Mouse (Mus musculus) thymus, postnatal 36 days (tissue): Measurements from ENCODE around the gene Wwox.

Source experiments
- DNase-seq, 2 experiments: peaks; one replicate each; pipeline ENCODE4 v3.0.0; 2022; ENCODE audit warnings: mixed read lengths in 2 of 2

Gene Wwox

DNA sequence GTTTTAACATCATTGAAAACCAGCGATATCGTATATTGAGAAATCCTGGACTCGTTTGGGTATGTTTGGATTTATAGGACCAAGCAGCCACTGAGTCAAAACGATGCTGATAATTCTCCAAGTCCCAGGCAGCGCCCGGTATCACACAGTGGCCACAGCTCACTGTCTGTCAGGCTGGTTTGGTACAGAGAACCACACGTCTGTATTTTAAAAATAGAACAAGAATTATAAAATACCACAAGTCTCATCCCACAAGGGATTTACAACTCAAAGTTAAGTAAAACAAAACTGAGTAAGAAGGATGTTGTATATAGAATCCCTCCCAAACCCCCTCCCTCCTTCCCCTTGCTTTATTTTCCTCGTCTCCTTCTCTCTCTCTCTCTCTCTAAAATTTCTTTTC, 108.9 kb downstream of the Wwox start:
- no peak for DNase-seq

DNA sequence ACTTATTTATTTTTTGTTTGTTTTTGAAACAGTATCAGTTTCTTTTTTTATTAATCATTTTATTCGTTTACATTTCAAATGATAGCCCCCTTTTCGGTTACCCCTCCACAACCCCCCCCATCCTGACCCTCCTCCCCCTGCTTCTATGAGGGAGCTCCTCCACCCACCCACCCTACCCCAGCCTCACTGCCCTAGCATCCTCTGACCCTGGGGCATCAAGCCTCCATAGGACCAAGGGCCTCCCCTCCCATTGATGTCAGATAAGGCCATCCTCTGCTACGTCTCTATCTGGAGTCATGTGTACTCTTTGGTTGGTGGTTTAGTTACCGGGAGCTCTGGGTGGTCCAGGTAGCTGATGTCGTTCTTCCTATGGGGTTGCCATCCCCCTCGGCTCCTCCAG, 109.4 kb downstream of the Wwox start:
- no peak for DNase-seq

DNA sequence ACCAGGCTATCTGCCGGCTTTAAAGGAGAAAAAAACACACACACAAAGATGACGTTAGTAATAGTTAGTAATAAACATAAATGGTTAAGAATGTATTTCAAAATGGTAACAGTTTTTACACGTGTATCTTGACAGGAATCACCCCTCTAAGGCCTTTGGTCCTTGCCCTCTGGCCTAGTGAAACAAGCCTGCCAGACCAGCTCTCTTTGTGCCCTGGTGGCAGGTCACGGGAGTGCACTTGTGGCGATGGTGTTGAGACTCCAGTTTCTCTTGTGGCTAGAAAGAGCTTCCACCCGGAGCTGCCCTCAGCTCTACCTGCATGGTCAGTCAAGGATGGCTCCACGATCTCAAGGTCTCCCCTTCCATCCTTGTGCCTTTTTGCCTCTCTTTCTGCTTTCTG, 110.6 kb downstream of the Wwox start:
- peak; percentile 16 to 18 for DNase-seq

DNA sequence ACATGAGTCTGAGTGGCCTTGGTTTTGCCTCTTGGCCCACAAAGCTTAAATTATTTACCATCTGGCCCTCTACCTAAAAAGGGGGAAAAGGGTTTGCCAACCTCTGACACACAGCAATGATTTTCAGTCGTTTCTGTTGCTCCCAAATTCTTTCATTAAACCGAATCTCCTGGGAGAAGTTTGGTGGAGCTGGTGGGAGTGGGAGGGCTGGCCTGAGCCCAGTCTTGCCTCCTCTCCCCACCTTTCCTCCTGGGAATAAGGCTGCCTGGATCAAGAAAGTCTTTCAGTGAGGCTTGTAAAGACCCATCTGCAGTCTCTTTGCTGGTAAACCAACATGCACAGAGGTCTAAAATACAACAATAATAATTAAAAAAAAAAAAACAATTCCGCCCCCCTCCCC, 113.2 kb downstream of the Wwox start:
- no peak for DNase-seq

DNA sequence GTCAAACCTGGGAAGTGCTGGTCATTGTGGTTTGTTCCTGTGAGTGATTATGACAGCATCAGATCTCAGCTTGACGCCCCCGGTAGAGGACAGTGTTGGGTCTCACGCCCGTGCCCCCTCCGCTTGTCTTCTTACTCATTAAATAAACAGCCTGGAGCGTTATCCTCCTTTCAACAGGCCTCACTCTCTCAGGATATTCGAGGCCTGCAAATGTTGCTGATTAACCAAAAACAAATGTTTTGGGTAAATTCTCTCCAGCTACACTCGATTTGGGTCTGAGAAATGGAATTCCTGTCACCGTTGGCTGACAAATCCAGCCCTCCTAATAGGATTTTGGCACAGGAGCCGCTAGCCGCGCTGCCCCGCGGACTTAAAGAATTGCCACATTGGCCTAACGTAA, 115.5 kb downstream of the Wwox start:
- DNase-seq = no peak

DNA sequence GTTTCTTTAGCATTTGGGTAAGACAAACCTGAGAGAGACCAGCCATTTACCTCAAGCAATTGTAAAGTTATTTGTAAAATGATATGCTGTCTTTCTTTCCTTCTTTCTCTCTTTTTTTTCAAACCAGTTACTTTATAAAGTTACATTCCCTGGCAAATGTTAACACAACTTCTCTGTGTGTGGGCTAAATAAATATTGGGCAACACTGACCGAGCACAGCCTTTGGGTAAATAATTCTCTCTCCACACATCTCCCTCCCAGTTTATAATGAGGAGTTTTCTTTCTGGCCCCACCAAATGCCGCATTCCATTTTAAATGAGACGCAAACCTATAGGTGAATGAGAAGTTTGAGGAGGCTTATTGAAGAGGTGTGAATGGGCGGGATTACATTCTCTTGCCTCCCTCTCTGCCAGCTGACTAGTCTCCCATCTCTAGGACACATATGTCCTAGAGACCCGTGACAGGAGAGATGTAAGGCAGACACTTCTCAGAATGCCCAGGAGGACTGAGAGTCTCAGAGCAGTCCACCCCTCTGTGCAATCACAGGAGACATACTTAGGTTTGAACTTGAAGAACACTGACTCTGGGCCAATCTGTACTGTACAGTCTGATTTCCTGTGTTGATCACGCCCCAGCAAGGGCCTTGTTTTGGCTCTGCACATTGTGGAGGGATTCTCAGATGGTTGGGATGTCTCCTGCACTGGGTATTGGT, 116.2 kb downstream of the Wwox start:
- DNase-seq = no peak

DNA sequence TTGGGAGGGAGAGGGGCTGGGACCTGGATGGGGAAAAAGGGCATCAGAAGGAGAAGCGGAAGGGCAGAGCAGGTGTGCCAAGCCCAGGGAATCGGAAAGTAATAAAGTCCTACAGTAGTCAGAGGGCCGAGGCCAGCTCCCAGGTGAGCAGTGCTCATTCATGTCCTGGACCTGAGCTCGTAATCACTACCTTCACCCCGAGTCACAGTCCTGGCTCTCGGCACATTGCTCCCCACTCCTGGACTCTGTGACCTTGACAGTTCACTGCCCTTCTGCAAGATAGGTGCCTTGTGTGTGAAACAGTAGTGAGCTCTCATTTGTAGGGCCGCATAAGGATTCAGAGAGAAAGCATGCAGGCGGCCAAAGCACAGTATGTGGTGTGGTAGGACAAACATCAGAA, 121.7 kb downstream of the Wwox start:
- DNase-seq = no peak

DNA sequence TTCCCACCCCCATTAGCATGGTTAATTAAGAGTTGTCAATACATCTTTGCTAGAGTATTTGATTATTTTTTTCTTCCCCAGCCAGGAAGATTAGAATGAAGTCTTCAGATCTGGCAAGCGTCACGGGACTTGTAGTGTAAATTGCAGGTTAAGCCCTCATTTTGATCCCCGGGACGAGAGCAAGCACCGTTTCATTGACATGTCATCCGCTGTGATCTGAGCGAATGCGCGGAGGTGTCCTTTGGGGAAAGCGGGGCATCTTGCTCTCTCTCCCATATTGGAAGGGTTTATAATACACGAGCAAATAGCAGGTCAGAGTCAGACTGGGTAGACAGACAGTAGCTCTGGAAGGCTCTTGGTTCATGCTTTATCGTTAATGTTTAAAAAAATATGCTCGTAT, 123.0 kb downstream of the Wwox start:
- no peak for DNase-seq

DNA sequence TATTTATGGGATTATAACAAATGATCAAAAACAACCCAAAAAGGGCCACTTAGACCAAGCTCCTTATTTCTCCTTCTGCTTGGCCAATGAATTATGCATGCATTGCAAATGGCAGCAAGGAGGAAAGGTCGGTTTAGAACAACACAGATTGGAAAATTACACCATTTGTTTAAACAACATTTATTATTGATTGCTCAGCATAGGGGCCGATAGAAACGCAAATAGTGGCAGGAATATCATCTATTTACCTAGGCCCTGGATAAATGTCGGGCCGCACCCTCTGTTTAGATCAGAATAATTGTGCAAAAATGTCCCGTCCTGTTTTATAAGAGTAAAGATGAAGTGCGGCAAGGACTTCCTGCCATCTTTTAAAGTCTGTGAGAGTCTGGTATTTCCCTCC, 123.9 kb downstream of the Wwox start:
- DNase-seq = no peak

DNA sequence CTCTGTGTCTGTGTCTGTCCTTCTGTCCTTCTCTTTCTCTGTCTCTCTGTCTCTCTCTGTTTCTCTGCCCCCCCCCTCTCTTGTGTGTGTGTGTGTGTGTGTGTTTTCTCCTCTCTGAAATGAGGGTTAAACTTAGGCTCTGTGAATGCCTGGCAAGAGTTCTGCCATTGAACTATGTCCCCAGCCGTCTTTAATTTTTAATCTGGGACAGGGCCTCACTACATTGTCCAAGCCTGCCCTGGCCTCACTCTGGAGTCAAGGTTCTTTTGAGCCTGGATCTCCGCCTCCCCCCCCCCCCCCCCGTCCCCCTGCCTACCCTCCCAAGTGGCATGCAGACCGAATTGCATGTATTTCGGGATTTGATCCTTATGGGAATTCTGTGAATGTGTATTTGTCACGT, 124.6 kb downstream of the Wwox start:
- DNase-seq = no peak

DNA sequence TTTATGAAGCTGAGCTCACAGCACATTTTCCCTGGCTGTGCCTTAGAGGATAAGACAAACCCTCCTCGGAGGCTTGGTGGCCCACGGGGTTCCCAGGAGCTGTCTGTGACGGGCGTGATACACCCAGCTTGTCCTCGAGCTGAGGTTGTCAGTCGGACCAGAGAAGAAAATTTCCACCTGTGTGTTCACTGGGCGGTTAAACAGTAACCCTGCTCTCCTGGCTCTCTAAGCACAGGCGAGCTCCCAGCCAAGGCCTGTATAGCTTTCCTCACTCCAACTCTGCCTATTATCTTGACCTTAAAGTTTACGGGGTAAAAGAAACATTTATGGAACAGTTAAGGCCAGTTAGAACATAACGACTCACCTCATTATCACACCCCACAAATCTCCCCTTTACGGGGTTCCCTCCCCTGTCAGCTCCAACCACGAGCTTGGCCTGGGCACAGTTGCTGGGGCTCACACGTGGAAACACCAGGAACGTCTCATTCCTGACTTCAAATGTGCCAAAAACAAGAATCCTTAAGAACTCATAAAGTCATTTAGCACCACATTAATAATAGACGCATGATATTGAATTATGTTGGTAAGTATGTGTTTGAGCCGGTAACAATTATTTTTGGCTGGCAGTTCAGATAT, 129.2 kb downstream of the Wwox start:
- DNase-seq = no peak

DNA sequence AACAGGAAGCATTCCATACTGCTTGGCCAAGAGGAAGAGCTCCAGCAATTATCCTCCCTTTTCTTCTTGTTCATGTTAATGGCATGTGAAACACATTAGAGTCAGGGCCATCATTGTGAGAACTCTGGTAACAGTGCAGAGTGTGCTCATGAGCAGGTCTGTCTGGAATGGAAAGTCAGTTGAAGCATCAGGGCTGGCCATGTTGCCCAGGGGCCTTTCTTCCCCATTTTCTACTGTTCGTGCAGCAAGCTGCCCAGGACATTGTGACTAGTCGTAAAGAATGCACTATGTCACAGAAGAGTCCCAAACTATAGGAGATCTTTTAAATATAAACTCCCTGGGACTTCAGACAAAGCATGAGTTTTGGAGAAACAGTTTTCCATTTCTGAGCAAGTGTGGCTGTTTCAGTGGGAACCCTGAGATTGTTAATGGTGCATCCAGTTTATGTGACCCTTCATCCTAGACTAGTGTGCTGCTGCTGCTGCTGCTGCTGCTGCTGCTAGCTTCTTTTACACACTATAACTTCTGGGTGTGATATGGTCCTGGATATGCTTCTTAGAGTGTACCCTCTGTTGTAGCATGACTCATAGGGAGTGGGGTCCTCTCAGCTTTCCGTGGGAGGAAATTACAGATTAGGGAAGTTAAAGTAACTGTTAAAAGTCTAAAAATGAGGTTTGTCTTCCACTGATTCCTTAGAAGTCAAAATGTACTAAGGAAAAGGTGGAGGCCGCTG, 133.7 kb downstream of the Wwox start:
- DNase-seq = no peak

DNA sequence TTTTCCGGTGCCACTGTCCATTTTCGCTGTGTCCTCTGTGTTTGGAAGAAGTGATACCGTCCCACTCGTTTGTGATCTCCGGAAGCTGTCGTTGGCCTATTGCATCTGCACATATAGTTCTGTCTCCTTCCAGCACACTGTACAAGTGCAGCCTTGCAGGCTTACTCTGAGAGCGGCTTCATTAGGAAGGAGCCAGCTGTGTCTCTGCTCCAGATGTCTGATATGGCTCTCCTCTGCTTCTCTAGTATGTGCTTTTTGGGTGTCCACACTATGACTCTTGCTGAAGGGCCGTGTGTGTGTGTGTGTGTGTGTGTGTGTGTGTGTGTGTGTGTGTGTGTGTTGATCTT, 134.3 kb downstream of the Wwox start:
- DNase-seq = no peak

DNA sequence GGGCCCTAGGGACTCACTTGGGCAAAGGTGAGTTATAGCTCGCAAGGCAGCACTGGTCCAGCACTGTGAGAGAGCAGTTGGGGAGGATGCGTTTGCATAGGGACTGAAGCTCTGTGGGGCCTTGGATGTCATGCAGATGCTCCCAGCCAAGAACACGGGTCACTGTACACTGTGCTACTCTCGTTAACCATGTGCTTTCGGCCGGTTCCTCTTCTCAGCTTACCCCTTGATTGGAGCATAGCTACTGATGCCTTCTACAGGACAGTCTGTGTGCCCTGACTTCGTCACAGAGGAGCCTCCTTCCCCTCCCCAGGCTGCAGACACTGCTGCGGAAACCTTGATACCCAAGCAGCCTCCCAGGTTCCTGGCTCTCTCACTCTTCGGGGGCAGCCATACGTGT, 139.8 kb downstream of the Wwox start:
- no peak for DNase-seq

DNA sequence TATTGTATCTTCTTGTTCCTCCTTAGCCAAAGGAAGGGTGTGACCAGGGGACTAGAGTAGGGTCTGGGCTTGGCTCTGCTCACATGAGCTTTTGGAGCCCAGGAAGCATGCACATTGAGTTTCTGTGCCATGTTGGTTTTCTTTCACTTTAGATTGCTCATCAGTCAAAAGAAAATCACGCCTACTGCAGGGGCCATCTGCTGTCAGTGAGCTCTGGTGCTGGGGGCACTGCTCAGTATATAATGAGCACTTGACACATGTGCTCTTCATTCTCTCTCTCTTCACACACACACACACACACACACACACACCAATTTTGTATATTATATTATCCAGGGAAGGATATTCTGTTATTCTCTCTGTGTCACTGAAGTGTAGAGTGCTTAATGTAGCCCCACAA, 141.2 kb downstream of the Wwox start:
- DNase-seq = no peak

DNA sequence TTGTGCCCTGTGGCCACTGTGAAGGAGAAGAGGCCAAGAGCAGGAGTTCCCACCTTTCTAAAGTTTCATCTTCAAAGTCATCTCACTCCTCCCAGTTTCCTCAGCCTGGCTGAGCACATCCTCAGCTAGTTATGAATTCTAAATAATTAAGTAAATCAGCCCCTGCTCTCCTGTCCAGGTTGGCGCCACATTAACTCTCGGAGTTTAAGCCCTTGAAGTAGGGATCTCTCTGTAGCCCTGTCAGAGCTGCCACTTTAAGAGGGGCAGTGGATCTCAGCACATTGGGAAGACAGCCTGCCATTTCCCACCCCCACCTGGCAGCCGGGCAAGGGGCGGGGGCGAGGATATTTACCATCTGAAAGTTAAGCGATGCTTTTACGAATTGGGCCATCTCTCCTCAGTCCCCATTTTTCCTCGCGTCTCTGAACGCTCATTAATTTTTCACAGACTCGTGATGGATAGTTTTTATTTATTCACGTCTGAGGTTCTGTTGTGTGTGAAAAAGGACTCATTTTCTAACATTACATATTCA, 150.9 kb downstream of the Wwox start:
- DNase-seq = no peak

DNA sequence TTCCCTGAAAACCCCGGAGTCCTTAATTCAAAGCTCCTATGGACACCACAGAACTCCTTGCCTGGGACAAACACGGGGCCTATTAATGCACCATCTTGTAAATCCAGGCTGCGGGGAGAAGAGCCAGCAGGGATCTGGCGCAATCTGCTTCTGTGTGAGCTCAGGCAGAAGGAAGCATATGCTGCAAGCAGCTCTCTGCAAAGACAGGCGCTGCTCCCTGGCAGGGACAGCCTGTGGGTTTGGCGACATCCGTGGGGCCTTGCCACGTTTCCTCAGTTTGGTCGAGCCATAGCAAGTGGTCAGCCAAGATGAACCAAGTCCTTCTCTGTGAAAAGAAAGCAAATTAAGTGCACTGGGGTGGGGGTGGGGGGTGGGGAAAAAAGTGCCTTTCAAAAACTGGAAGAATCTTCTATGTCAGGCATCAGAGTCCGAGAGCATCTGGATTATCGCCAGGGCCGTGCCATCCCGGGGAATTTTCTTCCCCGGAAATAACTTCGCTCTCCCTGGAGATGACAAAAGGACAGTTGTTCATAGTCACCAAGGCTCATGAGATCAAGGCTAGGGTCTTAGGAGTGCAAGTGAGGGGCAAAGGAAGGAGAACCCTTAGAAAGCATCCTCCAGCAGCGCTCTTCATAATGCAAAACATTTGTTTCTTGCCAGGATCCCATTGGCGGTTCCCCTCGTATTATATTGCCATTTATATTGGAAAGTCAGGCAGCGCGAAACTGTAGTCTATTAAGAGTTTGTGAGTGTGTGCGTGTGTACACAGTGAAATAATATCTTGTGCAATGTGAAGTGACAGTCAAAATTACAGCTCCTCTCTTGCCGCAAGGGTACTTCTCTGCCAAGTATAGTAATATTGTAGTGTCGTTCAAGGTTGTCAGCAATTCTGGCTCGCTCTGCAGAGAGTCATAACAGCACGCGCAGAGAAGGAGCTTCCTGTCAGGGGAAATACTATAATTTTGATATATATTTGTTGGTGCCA, 152.1 kb downstream of the Wwox start:
- no peak for DNase-seq

DNA sequence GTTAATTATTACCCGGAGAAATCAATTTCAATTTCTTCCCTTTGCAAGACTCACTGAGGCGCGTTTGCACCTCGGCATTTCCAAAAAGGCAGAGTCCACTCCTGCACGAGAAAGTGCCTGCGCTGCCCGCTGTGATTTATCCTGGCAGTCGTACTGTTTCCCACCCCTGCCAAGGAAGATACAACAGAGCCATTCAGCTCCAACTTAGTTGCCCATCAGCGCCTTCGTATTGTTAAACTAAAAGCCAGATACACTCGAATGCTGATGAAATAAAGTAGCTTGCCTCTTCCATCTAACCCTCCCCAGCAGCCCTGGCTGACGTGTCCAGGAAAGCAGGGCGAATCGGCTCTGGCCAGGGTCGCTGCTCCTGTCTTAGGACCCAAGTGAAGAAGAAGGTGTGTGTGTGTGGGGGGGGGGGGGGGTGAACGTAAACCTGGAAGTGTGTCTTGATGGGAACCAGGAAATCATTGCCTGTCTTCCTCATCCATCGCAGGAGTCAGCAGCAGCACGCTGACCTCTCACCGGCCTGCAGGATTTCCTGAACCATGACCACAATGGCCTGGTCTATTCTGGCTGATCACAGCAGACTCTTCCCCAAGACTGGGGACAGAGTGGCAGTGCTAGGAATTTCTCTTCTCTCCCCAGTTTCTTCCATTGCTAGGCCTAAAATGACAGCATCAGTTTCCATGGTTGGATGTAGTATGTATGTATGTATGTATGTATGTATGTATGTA, 154.1 kb downstream of the Wwox start:
- no peak for DNase-seq

DNA sequence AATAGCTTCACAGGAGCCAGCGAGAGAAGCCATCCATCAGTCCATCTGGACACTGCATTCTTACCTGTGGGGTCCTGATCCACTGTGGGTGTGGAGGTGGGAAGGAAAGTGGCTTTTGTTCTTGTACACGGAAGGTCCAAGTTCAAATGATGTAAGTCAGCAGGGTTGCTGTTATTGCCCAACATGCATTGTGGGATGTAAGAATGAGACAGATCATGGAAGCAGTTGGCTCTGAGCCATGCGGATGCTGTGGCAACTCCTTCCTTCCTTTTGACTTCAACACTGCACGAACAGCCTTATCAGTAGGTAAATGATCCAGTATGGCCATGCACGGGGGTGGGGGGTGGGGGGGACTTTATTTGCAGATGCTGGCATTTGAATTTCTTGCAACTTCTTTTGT, 155.4 kb downstream of the Wwox start:
- DNase-seq = no peak

DNA sequence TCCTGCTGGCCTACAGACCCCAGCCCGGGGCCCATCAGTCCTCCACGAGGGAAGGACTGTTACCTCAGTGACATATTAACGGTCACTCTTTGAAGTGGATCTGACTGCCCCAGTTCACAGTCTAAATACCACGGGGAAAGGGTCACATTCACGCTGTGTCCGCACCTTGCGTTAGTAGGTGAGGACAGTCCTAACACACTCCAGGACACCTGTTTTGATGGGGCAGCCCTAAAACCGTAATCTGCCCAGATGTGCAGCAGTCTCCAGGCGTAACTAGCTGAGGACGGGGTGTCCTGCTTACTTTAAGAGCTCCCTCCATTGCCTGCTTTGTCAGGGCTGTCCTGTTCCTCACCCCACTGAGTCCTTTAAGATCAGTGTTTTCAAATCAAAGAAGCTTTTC, 160.1 kb downstream of the Wwox start:
- DNase-seq = no peak

DNA sequence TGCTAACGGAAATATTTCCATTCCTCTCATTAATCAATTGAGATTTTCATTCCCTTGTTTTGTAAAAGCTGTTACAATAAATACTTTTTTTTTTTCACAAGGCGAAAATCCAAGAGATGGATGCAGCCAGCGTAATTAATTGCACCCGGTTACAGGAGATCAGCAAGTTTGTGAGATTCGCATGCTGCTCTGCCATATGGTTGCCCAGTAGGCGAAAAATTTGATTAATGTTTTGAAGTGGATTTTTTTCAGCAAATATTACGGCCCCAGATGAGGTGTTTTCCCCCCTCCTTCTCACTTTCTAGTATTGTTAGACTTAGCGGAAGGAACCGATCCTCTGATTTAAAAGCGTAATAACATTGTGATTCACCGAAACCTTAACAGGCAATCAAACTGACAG, 160.7 kb downstream of the Wwox start:
- no peak for DNase-seq

DNA sequence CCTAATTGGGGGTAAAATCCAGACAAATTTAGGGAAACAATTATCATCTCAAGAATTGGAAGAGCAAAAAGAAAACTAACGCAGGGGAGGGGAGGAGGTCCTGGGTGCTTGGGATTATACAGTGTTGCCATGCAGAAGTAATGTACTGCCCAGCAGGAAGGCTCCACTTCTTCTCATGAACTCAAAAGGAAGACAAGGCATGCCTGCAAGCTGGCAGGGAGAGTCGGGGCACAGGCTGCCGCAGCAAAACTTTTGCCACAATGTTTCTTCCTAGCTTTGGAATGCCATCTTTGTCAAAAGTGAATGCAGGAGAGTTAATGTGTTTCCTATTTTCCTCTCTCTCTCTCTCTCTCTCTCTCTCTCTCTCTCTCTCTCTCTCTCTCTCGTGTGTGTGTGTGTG, 163.6 kb downstream of the Wwox start:
- no peak for DNase-seq
